ENCODE assay signal across 20 mouse cellular contexts in genomic region chr13:42985806-42986205, GRCm38 (mm10).
DNase-seq lines count a peak whose midpoint lies in the region; TF ChIP-seq lines count a peak whose summit lies in the region.
"Had no signal": no experiment of that assay in that cellular context is flagged by ENCODE, and none has a peak within 500 bp of the region (broad histone marks: within the 10 kb centered on the region; RNA-seq: fewer than 3 reads in every experiment).

No protein-coding gene starts in this region.

- TF ChIP-seq CTCF in layer of hippocampus, adult 2 months (conservative IDR thresholded peaks at IDR 0.05) = no peak
- no peak for TF ChIP-seq CTCF in heart, adult 2 months (IDR thresholded peaks at IDR 0.05)

- no peaks in the 10 kb centered on the region for H3K79me2 ChIP-seq in heart, adult 2 months (replicated peaks; ENCODE audit: control insufficient read depth, insufficient read depth, low read length)

- H3K27ac ChIP-seq in layer of hippocampus, adult 2 months = peak overlapping the region; percentile 62
- no peak overlapping the region for H3K27ac ChIP-seq in heart, adult 2 months
- H3K27ac ChIP-seq: embryonic facial prominence, embryonic 10.5 days; forebrain, embryonic 10.5 days; gastrocnemius, adult 2 months; heart, embryonic 13.5 days; hindbrain, embryonic 12.5 days had no signal

- DNase-seq in layer of hippocampus, adult 2 months (ENCODE audit: low spot score in 2 of 2) = no peak
- no peak for DNase-seq in layer of hippocampus, postnatal 10 days (ENCODE audit: low spot score in 2 of 2)
- DNase-seq in thymus, adult 18-20 months = peak; percentile 34 to 61
- DNase-seq in thymus, postnatal 14 days = peak; percentile 63
- no peak for DNase-seq in heart, adult 2 months
- no peak for DNase-seq in neural tube, embryonic 10.5 days (ENCODE audit: extremely low spot score, low spot score)
- DNase-seq in embryo, embryonic 11 days = no peak
- DNase-seq: adrenal gland, postnatal 10 days; B cell, adult 2 months; cerebellum, adult 18-20 months; cerebellum, adult 9-11 months; cerebellum, postnatal 36 days; gastrocnemius, adult 2 months; gastrocnemius, postnatal 25 days; heart, postnatal 4 days had no signal

- no peak overlapping the region for H3K4me3 ChIP-seq in layer of hippocampus, adult 2 months
- no peak overlapping the region for H3K4me3 ChIP-seq in heart, adult 2 months
- H3K4me3 ChIP-seq: embryonic facial prominence, embryonic 10.5 days; forebrain, embryonic 10.5 days; gastrocnemius, adult 2 months; heart, embryonic 13.5 days; hindbrain, embryonic 12.5 days had no signal

- H3K36me3 ChIP-seq in heart, adult 2 months (ENCODE audit: control insufficient read depth, insufficient read depth, low read length) = no peaks in the 10 kb centered on the region
- H3K36me3 ChIP-seq: embryonic facial prominence, embryonic 10.5 days; forebrain, embryonic 10.5 days; G1E; heart, embryonic 13.5 days; hindbrain, embryonic 12.5 days had no signal

- 87% methylated on average over 7 of the region's 7 CpGs for WGBS in heart, adult 2 months

- intact Hi-C loops in heart, adult 2 months (cut with DNase I) = no loop called here

- no peak for TF ChIP-seq EP300 in heart, adult 2 months (IDR thresholded peaks at IDR 0.05; ENCODE audit: insufficient read depth, low read depth, low read length)

- no peak for TF ChIP-seq POLR2A in heart, adult 2 months (IDR thresholded peaks at IDR 0.05; ENCODE audit: insufficient read depth, low read depth, low read length)

- H3K4me1 ChIP-seq in heart, adult 2 months (ENCODE audit: control insufficient read depth, insufficient read depth, low read length) = peaks cover 1% of the 10 kb centered on the region; the same call in 1 of the 2 replicates
- H3K4me1 ChIP-seq: embryonic facial prominence, embryonic 10.5 days; hindbrain, embryonic 12.5 days had no signal

- H3K9ac ChIP-seq in heart, adult 2 months (ENCODE audit: low read depth, low read length) = no peak overlapping the region
- H3K9ac ChIP-seq: heart, embryonic 13.5 days; hindbrain, embryonic 12.5 days had no signal

- no peaks in the 10 kb centered on the region for H3K27me3 ChIP-seq in heart, adult 2 months (ENCODE audit: control insufficient read depth, insufficient read depth, low read length)
- H3K27me3 ChIP-seq: heart, embryonic 13.5 days; hindbrain, embryonic 12.5 days had no signal

Comparison
In these comparisons a context has a peak if more than half of its experiments do, and no peak if none do; other contexts are left out.
1. DNase-seq: peak in thymus, adult 18-20 months (2 of 2) and thymus, postnatal 14 days (single experiment); none in layer of hippocampus, adult 2 months (0 of 2), layer of hippocampus, postnatal 10 days (0 of 2), heart, adult 2 months (0 of 2), neural tube, embryonic 10.5 days (single experiment) and embryo, embryonic 11 days (single experiment).